Mouse (Mus musculus) cortical plate, adult 2 months (tissue): ENCODE measurements around the gene A430078G23Rik.

ENCODE experiments used
- CTCF ChIP-seq: fragments of 200-500 bp; IDR thresholded peaks from 2 replicates; pipeline ENCODE4 v1.5.1; 2011; ENCODE audit warnings: mild to moderate bottlenecking, control low read depth, low read length; ENCODE audit not compliant: insufficient read depth; ENCODE audit errors: extremely low read depth
- POLR2A ChIP-seq: fragments of 200-500 bp; IDR thresholded peaks from 2 replicates; pipeline ENCODE4 v1.6.1; 2011; ENCODE audit warnings: mild to moderate bottlenecking, low read length, control low read depth; ENCODE audit not compliant: insufficient read depth; ENCODE audit errors: extremely low read depth

- TF ChIP-seq POLR2A (no peak), CTCF (no peak)
These were observed 59.6 kb downstream of the A430078G23Rik start for GRCm38 (mm10) chr8:3412816-3413215.
